8 mouse cellular contexts compared by ENCODE assay signal in the genomic region with DNA sequence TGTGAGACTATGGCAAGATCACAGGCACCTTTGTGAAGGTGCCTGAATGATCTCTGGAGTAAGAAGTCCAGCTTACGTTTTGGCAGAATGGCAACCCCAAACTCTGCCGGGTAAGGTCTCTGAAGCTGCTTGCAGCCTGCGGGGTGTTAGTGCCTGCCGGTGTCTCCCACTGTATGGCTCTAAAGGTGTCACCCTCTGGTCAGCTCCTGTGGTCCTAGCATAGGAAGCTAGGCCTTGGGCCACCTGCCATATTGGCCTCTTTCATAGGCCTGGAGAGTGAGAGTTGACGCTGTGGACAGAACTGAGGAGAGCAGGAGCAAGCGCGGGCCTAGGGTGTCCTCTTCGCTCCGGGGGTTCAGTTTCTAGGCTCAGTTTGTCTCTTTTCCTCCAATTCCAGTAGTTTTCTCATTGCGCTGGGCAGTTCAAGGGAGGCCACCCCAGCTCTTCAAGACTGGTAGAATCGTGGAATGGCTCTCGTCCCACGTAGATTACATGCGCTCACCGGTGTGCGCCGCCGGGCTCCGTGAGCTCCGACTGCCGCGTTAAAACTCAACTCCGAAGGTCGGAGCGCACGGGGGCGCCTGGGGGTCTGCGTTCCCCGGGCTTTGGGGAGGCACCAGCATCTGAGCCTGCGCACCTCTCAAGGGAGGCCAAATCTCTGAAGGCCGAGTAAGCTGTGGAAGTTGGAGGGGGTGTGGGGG. TPM values are rescaled to one million over a fixed set of nuclear protein-coding genes. Genes with fewer than 3 reads are reported as not detected.
DNase-seq lines count a peak whose midpoint lies in the region; ATAC-seq and TF ChIP-seq lines count a peak whose summit lies in the region.

No protein-coding gene starts in this region.

- peak; percentile 46 to 63 for DNase-seq in adrenal gland, adult 18-20 months (ENCODE audit: low spot score in 2 of 2)
- peak; percentile 72 for DNase-seq in embryo, embryonic 10.5 days (ENCODE audit: low spot score)
- DNase-seq in limb, embryonic 14.5 days (ENCODE audit: low spot score): peak; percentile 21
- peak; percentile 71 for DNase-seq in neural tube, embryonic 10.5 days (ENCODE audit: extremely low spot score, low spot score)
- no peak for DNase-seq in frontal cortex, postnatal 14 days (ENCODE audit: low spot score in 2 of 2)
- no peak for DNase-seq in left cerebral cortex, postnatal 36 days (ENCODE audit: low spot score in 2 of 2)

- no peaks in the 10 kb centered on the region for H3K9me3 ChIP-seq in hindbrain, embryonic 12.5 days (replicated peaks)
- no peaks in the 10 kb centered on the region for H3K9me3 ChIP-seq in limb, embryonic 14.5 days (ENCODE audit: control insufficient read depth, low read length)

- peak overlapping the region; percentile 89 for H3K27ac ChIP-seq in hindbrain, embryonic 12.5 days
- H3K27ac ChIP-seq in limb, embryonic 14.5 days (replicated peaks; ENCODE audit: low read depth, low read length): peak overlapping the region; percentile 85

- peaks cover 52% of the 10 kb centered on the region for H3K4me1 ChIP-seq in hindbrain, embryonic 12.5 days
- peaks cover 24% of the 10 kb centered on the region; the same call in 1 of the 2 replicates for H3K4me1 ChIP-seq in limb, embryonic 14.5 days (ENCODE audit: control insufficient read depth, insufficient read depth, low read length)

- under 1% methylated on average over 31 of the region's 31 CpGs for WGBS in hindbrain, embryonic 12.5 days
- WGBS in limb, embryonic 14.5 days: 4% methylated on average over 31 of the region's 31 CpGs

- H3K27me3 ChIP-seq in hindbrain, embryonic 12.5 days: peaks cover 38% of the 10 kb centered on the region
- peaks cover 33% of the 10 kb centered on the region; the same call in 1 of the 2 replicates for H3K27me3 ChIP-seq in limb, embryonic 14.5 days (ENCODE audit: control insufficient read depth, insufficient read depth, low read length)

- peaks cover 3% of the 10 kb centered on the region; the same call in 1 of the 2 replicates for H3K36me3 ChIP-seq in hindbrain, embryonic 12.5 days
- H3K36me3 ChIP-seq in limb, embryonic 14.5 days (ENCODE audit: control insufficient read depth, insufficient read depth, low read length): peaks cover 10% of the 10 kb centered on the region

- intact Hi-C loops in left cerebral cortex, postnatal 36 days (cut with DNase I): no loop called here

- peak overlapping the region; percentile 83 for H3K4me3 ChIP-seq in hindbrain, embryonic 12.5 days
- peak overlapping the region; percentile 91 for H3K4me3 ChIP-seq in limb, embryonic 14.5 days (replicated peaks; ENCODE audit: low read length)

- H3K4me2 ChIP-seq in hindbrain, embryonic 12.5 days (replicated peaks): peak overlapping the region; percentile 76
- peak overlapping the region; percentile 72 for H3K4me2 ChIP-seq in limb, embryonic 14.5 days (replicated peaks; ENCODE audit: low read depth, low read length, severe bottlenecking)

- TF ChIP-seq POLR2A in limb, embryonic 14.5 days (IDR thresholded peaks at IDR 0.05; ENCODE audit: borderline replicate concordance, extremely low read depth, insufficient read depth, insufficient read length): no peak

- ATAC-seq in hindbrain, embryonic 12.5 days (ENCODE audit: low FRiP score): no peak
- ATAC-seq in limb, embryonic 14.5 days (ENCODE audit: low FRiP score, low read depth): no peak
- ATAC-seq in inflammation-experienced regulatory T-cells, adult 6 months: no peak

- peak overlapping the region; percentile 69 for H3K9ac ChIP-seq in hindbrain, embryonic 12.5 days
- H3K9ac ChIP-seq in limb, embryonic 14.5 days (ENCODE audit: low read depth, low read length, severe bottlenecking): peak overlapping the region; percentile 95

RNA-seq across cellular contexts. Expression of a gene that starts 1.1 kb away (rescaled TPM):
- total RNA-seq in adrenal gland, adult 18-20 months (2021): 10 to 100 TPM; 21.9 to 25.3 TPM
- polyA plus RNA-seq in hindbrain, embryonic 12.5 days (2016; fragmentation: Nextera tagmentation; extraction: Ambion mirVana): 39.0 and 45.6 TPM in 2 replicates
- 45.1 and 73.1 TPM in 2 replicates for polyA plus RNA-seq in limb, embryonic 14.5 days (2012; rRNA removed)
- polyA plus RNA-seq in limb, embryonic 14.5 days (2014; fragmentation: Nextera tagmentation; extraction: Ambion mirVana): 15.3 and 17.6 TPM in 2 replicates
- 1 to 10 TPM; 2.2 to 4.0 TPM for total RNA-seq in left cerebral cortex, postnatal 36 days (2021)
- not detected for polyA plus RNA-seq in inflammation-experienced regulatory T-cells, adult 6 months (2017; shearing (Covaris generic))

RNA-seq across cellular contexts. Expression of a gene that starts 29.0 kb away (rescaled TPM):
- total RNA-seq in adrenal gland, adult 18-20 months (2021): 1 to 10 TPM; 6.8 to 9.1 TPM
- 0.53 and 0.83 TPM in 2 replicates for polyA plus RNA-seq in hindbrain, embryonic 12.5 days (2016; fragmentation: Nextera tagmentation; extraction: Ambion mirVana)
- 0.08 and 0.13 TPM in 2 replicates for polyA plus RNA-seq in limb, embryonic 14.5 days (2012; rRNA removed)
- polyA plus RNA-seq in limb, embryonic 14.5 days (2014; fragmentation: Nextera tagmentation; extraction: Ambion mirVana): 0.35 and 0.72 TPM in 2 replicates
- under 1 TPM in 1 of 2 experiments, not detected in 1; 0.81 TPM for total RNA-seq in left cerebral cortex, postnatal 36 days (2021)
- polyA plus RNA-seq in inflammation-experienced regulatory T-cells, adult 6 months (2017; shearing (Covaris generic)): not detected

Comparison
In these comparisons a context has a peak if more than half of its experiments do, and no peak if none do; other contexts are left out.
1. DNase-seq: peak in adrenal gland, adult 18-20 months (2 of 2), embryo, embryonic 10.5 days (single experiment), limb, embryonic 14.5 days (single experiment) and neural tube, embryonic 10.5 days (single experiment); none in frontal cortex, postnatal 14 days (0 of 2) and left cerebral cortex, postnatal 36 days (0 of 2).
2. RNA of a gene that starts 1.1 kb away (polyA plus RNA-seq): 15.3 to 73.1 TPM in limb, embryonic 14.5 days and 39.0 to 45.6 TPM in hindbrain, embryonic 12.5 days; not detected in inflammation-experienced regulatory T-cells, adult 6 months; every median in the first group is over 10 times any median in the second.